Mouse (Mus musculus): ENCODE measurements at regions not wholly inside any gene's neighbourhood (a gene's known extent, or its start where the extent isn't known, plus 50 kb on each side); places are given as distances from the start of the nearest gene placed in this dataset.

DNA sequence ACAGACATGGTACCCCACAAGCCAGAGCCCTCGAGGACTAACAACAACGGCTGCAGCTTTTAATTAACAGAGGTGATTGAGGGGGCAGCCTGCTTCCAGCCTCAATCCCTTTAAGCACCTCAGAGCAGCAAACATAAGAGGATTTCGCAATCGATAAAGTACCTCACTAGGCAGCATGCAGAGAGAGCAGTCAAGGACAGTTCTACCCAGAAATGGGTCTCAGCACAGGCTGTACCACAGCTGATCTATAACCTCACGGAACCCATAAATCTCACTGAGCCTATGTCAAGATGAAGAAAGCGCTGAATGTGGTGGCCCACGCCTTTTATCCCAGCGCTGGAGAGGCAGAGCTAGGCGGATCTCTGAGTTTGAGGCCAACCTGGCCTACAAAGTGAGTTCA, 56.6 kb upstream of the Frmd6 start:
- H3K4me1 ChIP-seq (ENCODE audit: control insufficient read depth, low read depth, low read length): no peaks in the 10 kb centered on the region
- no peak overlapping the region for H3K4me2 ChIP-seq (ENCODE audit: low read depth, low read length)
- no peaks in the 10 kb centered on the region for H3K9me3 ChIP-seq (replicated peaks; ENCODE audit: control insufficient read depth, low read length)
- WGBS (ENCODE audit: insufficient replicate concordance): 60% methylated on average over 9 of the region's 9 CpGs
- no peak overlapping the region for H3K4me3 ChIP-seq (ENCODE audit: low read depth, low read length)
- peak overlapping the region; percentile 41; the same call in 1 of the 2 replicates for H3K27ac ChIP-seq (ENCODE audit: low read length)
- H3K27me3 ChIP-seq (ENCODE audit: control insufficient read depth, insufficient read depth, low read depth, low read length): no peaks in the 10 kb centered on the region
- H3K9ac ChIP-seq (ENCODE audit: low read depth, low read length): no peak overlapping the region
- no peaks in the 10 kb centered on the region for H3K36me3 ChIP-seq (ENCODE audit: control insufficient read depth, insufficient read depth)
- ATAC-seq (ENCODE audit: low read depth): peak; percentile 43; the same call in 1 of the 2 replicates

DNA sequence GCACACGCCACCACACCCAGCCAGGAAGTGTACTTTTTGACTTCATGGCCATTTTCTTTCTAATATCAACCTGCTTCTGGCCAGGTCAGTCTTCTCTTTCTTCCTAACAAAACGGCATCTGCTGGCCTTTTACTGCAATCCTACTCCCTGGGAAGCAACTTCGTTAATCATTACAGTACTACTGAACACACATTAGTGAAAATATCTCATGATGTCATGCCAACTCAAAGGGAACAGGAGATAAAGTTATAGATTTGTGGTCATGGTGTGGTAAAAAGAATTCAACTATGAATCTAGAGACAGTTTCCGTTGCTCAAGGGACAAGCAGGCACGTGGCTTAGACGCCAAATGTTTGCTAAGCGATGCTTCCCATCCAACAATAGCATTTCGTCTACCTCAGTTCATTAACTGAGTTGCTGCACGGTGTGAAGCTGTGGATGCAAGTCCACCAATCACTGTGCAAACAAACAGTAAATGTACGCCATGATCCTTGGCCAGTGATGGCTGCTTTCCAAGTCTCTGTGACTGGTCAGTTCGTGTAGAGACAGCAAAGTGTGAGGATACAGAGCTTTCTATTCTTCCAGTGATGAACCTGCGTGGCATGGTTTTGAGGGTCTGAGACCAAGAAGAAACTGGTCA, 55.7 kb upstream of the Frmd6 start:
- H3K4me2 ChIP-seq (ENCODE audit: low read depth, low read length): no peak overlapping the region
- peak overlapping the region; percentile 45; the same call in 1 of the 2 replicates for H3K27ac ChIP-seq (ENCODE audit: low read length)
- WGBS (ENCODE audit: insufficient replicate concordance): 60% methylated on average over 12 of the region's 12 CpGs
- H3K4me1 ChIP-seq (ENCODE audit: control insufficient read depth, low read depth, low read length): no peaks in the 10 kb centered on the region
- no peaks in the 10 kb centered on the region for H3K27me3 ChIP-seq (ENCODE audit: control insufficient read depth, insufficient read depth, low read depth, low read length)
- H3K36me3 ChIP-seq (ENCODE audit: control insufficient read depth, insufficient read depth): no peaks in the 10 kb centered on the region
- no peak overlapping the region for H3K4me3 ChIP-seq (ENCODE audit: low read depth, low read length)
- no peaks in the 10 kb centered on the region for H3K9me3 ChIP-seq (replicated peaks; ENCODE audit: control insufficient read depth, low read length)
- peak; percentile 86 for ATAC-seq (ENCODE audit: low read depth)
- no peak overlapping the region for H3K9ac ChIP-seq (ENCODE audit: low read depth, low read length)

GRCm38 (mm10) chr12:70774006-70774405, 51.3 kb upstream of the Frmd6 start:
- Histone ChIP-seq H3K4me1 (ENCODE audit: control insufficient read depth, low read depth, low read length) (no peaks in the 10 kb centered on the region), H3K27me3 (ENCODE audit: control insufficient read depth, insufficient read depth, low read depth, low read length) (no peaks in the 10 kb centered on the region), H3K9me3 (replicated peaks; ENCODE audit: control insufficient read depth, low read length) (no peaks in the 10 kb centered on the region), H3K4me2 (ENCODE audit: low read depth, low read length) (no peak overlapping the region), H3K9ac (ENCODE audit: low read depth, low read length) (no peak overlapping the region), H3K36me3 (ENCODE audit: control insufficient read depth, insufficient read depth) (no peaks in the 10 kb centered on the region), H3K4me3 (ENCODE audit: low read depth, low read length) (no peak overlapping the region), H3K27ac (ENCODE audit: low read length) (no peak overlapping the region)
- 70% methylated on average over 5 of the region's 5 CpGs for WGBS (ENCODE audit: insufficient replicate concordance)
- ATAC-seq (ENCODE audit: low read depth): no peak

DNA sequence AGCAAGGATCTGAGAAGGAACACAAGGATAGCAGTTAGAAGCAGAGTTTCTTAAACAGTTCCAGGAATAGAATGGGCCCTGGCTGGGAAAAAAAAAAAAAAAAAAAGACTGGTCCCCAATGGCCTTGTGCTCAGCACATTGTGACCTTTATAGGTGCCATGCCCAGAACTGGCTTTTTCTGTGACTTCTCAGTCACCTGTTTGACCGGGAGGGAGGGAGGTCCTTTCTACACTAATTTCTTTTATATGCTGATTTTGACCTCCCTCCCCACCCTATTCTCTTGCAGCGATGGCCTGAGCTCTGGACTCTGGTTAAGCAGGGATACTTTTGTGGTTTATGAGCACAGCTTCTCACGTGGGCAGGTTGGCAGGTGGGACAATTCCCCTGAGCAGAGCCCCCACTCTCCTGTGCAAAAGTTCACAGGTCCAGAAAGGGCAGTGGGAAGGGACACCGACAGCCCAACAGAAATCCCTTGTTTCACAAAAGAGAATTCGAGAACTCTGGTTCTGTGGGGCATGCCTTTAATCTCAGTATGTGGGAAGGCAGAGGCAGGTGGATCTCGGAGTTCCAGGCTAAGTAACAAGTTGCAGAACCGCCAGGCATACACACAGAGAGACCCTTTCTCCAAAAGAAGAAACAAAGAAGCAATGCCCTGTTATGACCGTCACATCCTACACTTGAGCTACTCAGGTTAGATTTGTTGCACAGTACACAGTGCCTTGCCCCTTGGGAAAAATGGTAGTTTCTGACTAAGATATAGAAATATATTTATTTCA, 50.3 kb upstream of the Frmd6 start:
- Histone ChIP-seq H3K27ac (ENCODE audit: low read length) (no peak overlapping the region), H3K9me3 (replicated peaks; ENCODE audit: control insufficient read depth, low read length) (no peaks in the 10 kb centered on the region), H3K27me3 (ENCODE audit: control insufficient read depth, insufficient read depth, low read depth, low read length) (no peaks in the 10 kb centered on the region), H3K4me1 (ENCODE audit: control insufficient read depth, low read depth, low read length) (no peaks in the 10 kb centered on the region), H3K36me3 (ENCODE audit: control insufficient read depth, insufficient read depth) (no peaks in the 10 kb centered on the region), H3K4me2 (ENCODE audit: low read depth, low read length) (no peak overlapping the region), H3K4me3 (ENCODE audit: low read depth, low read length) (no peak overlapping the region), H3K9ac (ENCODE audit: low read depth, low read length) (no peak overlapping the region)
- WGBS (ENCODE audit: insufficient replicate concordance): 65% methylated on average over 8 of the region's 8 CpGs
- ATAC-seq (ENCODE audit: low read depth): no peak

Measured in liver, embryonic 16.5 days (tissue).